8 mouse cellular contexts compared by ENCODE assay signal in the genomic region with DNA sequence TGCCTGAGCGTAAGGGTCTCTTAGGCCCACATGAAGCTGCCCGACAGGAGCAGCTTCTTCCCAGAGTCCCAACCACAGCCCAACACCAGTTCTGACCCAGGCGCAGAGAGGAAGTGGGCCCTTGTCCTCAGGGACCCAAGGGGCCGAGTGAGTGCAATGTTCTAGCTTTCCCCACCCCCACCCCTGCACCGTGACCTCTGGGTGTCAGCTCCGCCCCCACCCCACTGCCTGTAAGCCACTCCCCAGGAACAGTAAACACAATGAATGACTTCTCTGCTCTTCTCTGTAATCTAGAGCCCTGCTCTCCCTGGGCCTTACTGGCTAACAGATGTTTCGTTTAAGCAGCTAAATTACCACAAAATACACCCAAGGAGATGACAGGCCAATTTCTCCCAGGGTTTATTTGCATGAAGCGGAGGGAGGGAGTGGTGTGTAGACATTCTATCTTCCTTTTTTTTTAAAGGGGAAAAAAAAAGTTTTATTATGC. TPM values are rescaled to one million over a fixed set of nuclear protein-coding genes. Genes with fewer than 3 reads are reported as not detected.
DNase-seq lines count a peak whose midpoint lies in the region; ATAC-seq and TF ChIP-seq lines count a peak whose summit lies in the region.

No protein-coding gene starts in this region.

- H3K4me2 ChIP-seq in limb, embryonic 14.5 days (replicated peaks; ENCODE audit: low read depth, low read length, severe bottlenecking): 0 out of 2 replicates have a peak overlapping the region, but pooled peaks have one; percentile 1
- 0 out of 2 replicates have a peak overlapping the region, but pooled peaks have one; percentile 21 for H3K4me2 ChIP-seq in midbrain, embryonic 13.5 days (replicated peaks)

- peak; percentile 23; the same call in 1 of the 2 replicates for ATAC-seq in limb, embryonic 14.5 days (ENCODE audit: low FRiP score, low read depth)
- ATAC-seq in midbrain, embryonic 13.5 days: peak; percentile 9; the same call in 1 of the 2 replicates

- TF ChIP-seq CTCF in thymus, adult 2 months (IDR thresholded peaks at IDR 0.05; ENCODE audit: borderline replicate concordance, control insufficient read depth, extremely low read depth, insufficient read depth, low read length, poor library complexity): no peak
- TF ChIP-seq CTCF in left cerebral cortex, adult 2 months (IDR thresholded peaks at IDR 0.05): no peak

- no peak for TF ChIP-seq POLR2A in thymus, adult 2 months (IDR thresholded peaks at IDR 0.05; ENCODE audit: control insufficient read depth, extremely low read depth, insufficient read depth, low read length, poor library complexity)
- no peak for TF ChIP-seq POLR2A in limb, embryonic 14.5 days (IDR thresholded peaks at IDR 0.05; ENCODE audit: borderline replicate concordance, extremely low read depth, insufficient read depth, insufficient read length)

- H3K27ac ChIP-seq in thymus, adult 2 months (ENCODE audit: control insufficient read depth, insufficient read depth, low read length): 0 out of 2 replicates have a peak overlapping the region, but pooled peaks have one; percentile 9
- H3K27ac ChIP-seq in limb, embryonic 14.5 days (replicated peaks; ENCODE audit: low read depth, low read length): 0 out of 2 replicates have a peak overlapping the region, but pooled peaks have one; percentile 28
- H3K27ac ChIP-seq in midbrain, embryonic 13.5 days: peak overlapping the region; percentile 83
- H3K27ac ChIP-seq in left cerebral cortex, adult 2 months: no peak overlapping the region

- intact Hi-C loops in left cerebral cortex, adult 2 months (cut with DNase I): no loop called here

- H3K9ac ChIP-seq in limb, embryonic 14.5 days (ENCODE audit: low read depth, low read length, severe bottlenecking): no peak overlapping the region
- H3K9ac ChIP-seq in midbrain, embryonic 13.5 days (replicated peaks): no peak overlapping the region; the same call in 1 of the 2 replicates

- 17% methylated on average over 8 of the region's 8 CpGs for WGBS in thymus, adult 2 months
- 23% methylated on average over 8 of the region's 8 CpGs for WGBS in limb, embryonic 14.5 days
- 16% methylated on average over 8 of the region's 8 CpGs for WGBS in midbrain, embryonic 13.5 days

- no peak overlapping the region for H3K4me3 ChIP-seq in thymus, adult 2 months (ENCODE audit: control insufficient read depth, insufficient read depth, low read length)
- H3K4me3 ChIP-seq in limb, embryonic 14.5 days (replicated peaks; ENCODE audit: low read length): no peak overlapping the region
- H3K4me3 ChIP-seq in midbrain, embryonic 13.5 days (replicated peaks): no peak overlapping the region
- H3K4me3 ChIP-seq in left cerebral cortex, adult 2 months: no peak overlapping the region

- H3K4me1 ChIP-seq in thymus, adult 2 months (replicated peaks; ENCODE audit: control insufficient read depth, insufficient read depth, low read length): peaks cover 58% of the 10 kb centered on the region
- peaks cover 43% of the 10 kb centered on the region for H3K4me1 ChIP-seq in limb, embryonic 14.5 days (ENCODE audit: control insufficient read depth, insufficient read depth, low read length)
- peaks cover 87% of the 10 kb centered on the region for H3K4me1 ChIP-seq in midbrain, embryonic 13.5 days (replicated peaks)

- no peaks in the 10 kb centered on the region for H3K27me3 ChIP-seq in thymus, adult 2 months (ENCODE audit: control insufficient read depth, insufficient read depth, low read length)
- H3K27me3 ChIP-seq in limb, embryonic 14.5 days (ENCODE audit: control insufficient read depth, insufficient read depth, low read length): no peaks in the 10 kb centered on the region
- H3K27me3 ChIP-seq in midbrain, embryonic 13.5 days: no peaks in the 10 kb centered on the region

- peak; percentile 31 for DNase-seq in thymus, adult 2 months
- no peak for DNase-seq in thymus, adult 18-20 months
- DNase-seq in heart, postnatal 4 days: peak; percentile 40
- peak; percentile 25 for DNase-seq in limb, embryonic 14.5 days (ENCODE audit: low spot score)
- DNase-seq in yolk sac, embryonic 10.5 days (ENCODE audit: low spot score): peak; percentile 87
- DNase-seq in layer of hippocampus, postnatal 10 days (ENCODE audit: low spot score in 2 of 2): no peak
- DNase-seq in left cerebral cortex, adult 2 months (ENCODE audit: extremely low spot score in 1 of 2, low spot score in 2 of 2): no peak

- H3K9me3 ChIP-seq in limb, embryonic 14.5 days (ENCODE audit: control insufficient read depth, low read length): no peaks in the 10 kb centered on the region
- H3K9me3 ChIP-seq in midbrain, embryonic 13.5 days: no peaks in the 10 kb centered on the region

- H3K36me3 ChIP-seq in thymus, adult 2 months (ENCODE audit: control insufficient read depth, insufficient read depth, low read length): no peaks in the 10 kb centered on the region
- H3K36me3 ChIP-seq in limb, embryonic 14.5 days (ENCODE audit: control insufficient read depth, insufficient read depth, low read length): no peaks in the 10 kb centered on the region
- H3K36me3 ChIP-seq in midbrain, embryonic 13.5 days: no peaks in the 10 kb centered on the region

RNA-seq across cellular contexts. Expression of gene Vav2, which starts 15.1 kb away (rescaled TPM):
- polyA plus RNA-seq in thymus, adult 2 months (2012; rRNA removed): 48.0 and 50.4 TPM in 2 replicates
- total RNA-seq in heart, postnatal 4 days (2021): 10 to 100 TPM; 13.3 to 14.8 TPM
- 19.6 and 23.8 TPM in 2 replicates for polyA plus RNA-seq in limb, embryonic 14.5 days (2012; rRNA removed)
- polyA plus RNA-seq in limb, embryonic 14.5 days (2014; fragmentation: Nextera tagmentation; extraction: Ambion mirVana): 5.9 and 6.2 TPM in 2 replicates
- polyA plus RNA-seq in midbrain, embryonic 13.5 days (2015; fragmentation: Nextera tagmentation; extraction: Ambion mirVana): 12.7 and 15.4 TPM in 2 replicates
- total RNA-seq in layer of hippocampus, postnatal 10 days (2021): 10 to 100 TPM; 30.3 to 33.4 TPM
- 10 to 100 TPM; 10.2 to 10.5 TPM for total RNA-seq in left cerebral cortex, adult 2 months (2021)

RNA-seq across cellular contexts. Expression of gene Brd3os, which starts 30.4 kb away (rescaled TPM):
- 1.9 and 2.0 TPM in 2 replicates for polyA plus RNA-seq in thymus, adult 2 months (2012; rRNA removed)
- total RNA-seq in heart, postnatal 4 days (2021): 1 to 10 TPM in 1 of 2 experiments, under 1 TPM in 1; 0.90 to 1.1 TPM
- polyA plus RNA-seq in limb, embryonic 14.5 days (2012; rRNA removed): 12.5 and 13.0 TPM in 2 replicates
- polyA plus RNA-seq in limb, embryonic 14.5 days (2014; fragmentation: Nextera tagmentation; extraction: Ambion mirVana): 9.9 and 13.7 TPM in 2 replicates
- 27.9 and 29.0 TPM in 2 replicates for polyA plus RNA-seq in midbrain, embryonic 13.5 days (2015; fragmentation: Nextera tagmentation; extraction: Ambion mirVana)
- total RNA-seq in layer of hippocampus, postnatal 10 days (2021): 10 to 100 TPM; 25.3 to 26.6 TPM
- total RNA-seq in left cerebral cortex, adult 2 months (2021): 10 to 100 TPM; 26.7 to 27.6 TPM

Comparison
In these comparisons a context has a peak if more than half of its experiments do, and no peak if none do; other contexts are left out.
1. DNase-seq: peak in thymus, adult 2 months (single experiment), heart, postnatal 4 days (single experiment), limb, embryonic 14.5 days (single experiment) and yolk sac, embryonic 10.5 days (single experiment); none in thymus, adult 18-20 months (0 of 2), layer of hippocampus, postnatal 10 days (0 of 2) and left cerebral cortex, adult 2 months (0 of 2).
2. RNA of gene Brd3os, which starts 30.4 kb away (total RNA-seq): 26.7 to 27.6 TPM in left cerebral cortex, adult 2 months and 25.3 to 26.6 TPM in layer of hippocampus, postnatal 10 days; 0.90 to 1.1 TPM in heart, postnatal 4 days; every median in the first group is over 10 times any median in the second.